Mouse (Mus musculus) cerebellum, postnatal 4 days (tissue): ENCODE data around the gene Hykk.

Source experiments
- DNase-seq, 2 experiments: peaks; one replicate each; pipeline ENCODE4 v3.0.0; 2022; ENCODE audit warnings: low spot score in 2 of 2, mixed read lengths in 1 of 2

Hykk gene

DNA sequence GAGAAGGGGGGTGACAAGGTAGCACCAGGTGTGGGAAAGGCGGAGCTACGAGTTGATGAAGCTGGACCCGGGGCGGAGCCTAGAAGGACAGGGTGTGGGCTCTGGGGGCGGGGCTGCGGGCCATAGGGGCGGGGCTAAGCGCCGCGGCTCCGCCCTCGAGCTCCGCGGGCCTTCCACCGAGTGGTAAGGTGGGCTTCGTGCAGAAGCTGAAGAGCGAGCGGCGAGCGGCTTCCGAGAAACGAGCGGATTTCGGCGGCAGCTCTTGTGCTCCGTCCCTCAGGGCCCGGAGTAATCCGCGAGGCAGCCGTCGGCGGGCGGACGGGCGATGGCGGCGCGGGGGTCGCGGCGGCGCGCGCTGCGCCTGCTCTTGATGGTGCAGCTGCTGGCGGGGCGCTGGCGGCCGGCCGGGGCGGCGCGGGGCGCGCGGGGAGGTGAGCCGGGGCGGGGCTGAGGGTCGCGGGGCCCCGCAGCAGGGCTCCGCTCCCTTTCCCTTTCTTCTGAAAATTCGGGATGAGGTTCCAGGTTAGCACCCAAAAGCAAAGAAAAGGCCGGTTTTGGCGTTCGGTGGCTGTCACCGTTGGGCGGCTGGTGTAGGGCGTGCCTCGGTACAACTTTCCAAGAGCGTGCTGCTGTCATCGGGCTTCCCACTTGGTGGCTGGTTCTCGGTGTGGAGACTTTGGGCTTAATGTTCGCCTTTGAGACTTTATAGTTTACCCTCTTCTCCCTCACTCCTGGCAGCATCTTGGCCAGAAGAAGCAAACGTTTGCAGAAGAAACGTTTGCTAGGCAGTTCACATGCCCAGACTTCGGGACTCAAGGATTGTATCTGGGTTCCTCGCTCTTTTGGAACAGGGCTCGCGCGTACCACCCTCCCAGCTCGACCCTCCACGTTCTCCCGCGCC is 64.5 kb downstream of the Hykk start:
- DNase-seq = peak in 1 of 2 experiments; percentile 44

GRCm38 (mm10) chr9:54982401-54982800 is 65.3 kb downstream of the Hykk start:
- no peak for DNase-seq

DNA sequence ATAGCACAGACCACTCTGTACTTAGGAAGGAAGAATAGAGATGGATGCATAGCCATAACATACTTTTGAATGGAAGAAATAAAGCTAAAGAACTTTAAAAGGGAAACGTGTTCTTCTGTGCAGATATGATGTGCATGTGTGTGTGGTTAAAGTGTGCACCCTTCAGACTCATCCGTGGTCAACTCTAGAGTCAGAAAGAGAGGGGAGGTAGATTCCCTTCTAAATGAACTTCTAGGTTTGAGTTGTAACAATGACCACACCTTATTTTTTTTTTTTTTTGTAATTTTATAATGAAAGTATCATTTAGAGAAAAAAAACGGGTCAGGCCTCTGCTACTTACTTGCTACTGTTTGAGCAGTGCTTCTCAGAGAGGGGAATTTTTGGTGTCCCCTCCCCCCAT is 73.3 kb downstream of the Hykk start:
- no peak for DNase-seq

- DNase-seq = no peak
These were observed 77.3 kb downstream of the Hykk start for GRCm38 (mm10) chr9:54994381-54994780.

- no peak for DNase-seq
These were observed 78.6 kb downstream of the Hykk start for GRCm38 (mm10) chr9:54995645-54996044.
